Mouse (Mus musculus) embryonic facial prominence, embryonic 11.5 days (tissue): ENCODE results near the gene Abcg5. TPM values are rescaled to one million over a fixed set of nuclear protein-coding genes. Genes with fewer than 3 reads are reported as not detected.

Experiments used
- ATAC-seq: fragments of 200-750 bp; cut with Nextera tagmentation; replicated peaks from 2 replicates; pipeline ENCODE4 v1.8.0; 2017; ENCODE audit warnings: low read depth; ENCODE audit not compliant: insufficient number of reproducible peaks, low FRiP score, low TSS enrichment
- DNase-seq: peaks from one replicate; pipeline ENCODE4 v3.0.0-alpha.2; 2015; ENCODE audit warnings: low spot score
- H3K27ac ChIP-seq: fragments of 300-500 bp; sonication (generic); replicated peaks from 2 replicates; pipeline ENCODE4 v1.5.1; 2014; ENCODE audit warnings: mild to moderate bottlenecking, low read depth, low read length, control low read depth
- H3K27me3 ChIP-seq: fragments of 300-500 bp; sonication (generic); 2 replicates; pipeline ENCODE4 v1.6.1; 2014; ENCODE audit warnings: mild to moderate bottlenecking, low read length, moderate library complexity, mixed read lengths; ENCODE audit not compliant: control insufficient read depth, insufficient read depth
- H3K36me3 ChIP-seq: fragments of 300-500 bp; sonication (generic); replicated peaks from 2 replicates; pipeline ENCODE4 v1.6.1; 2014; ENCODE audit warnings: low read depth, mild to moderate bottlenecking, low read length, moderate library complexity, mixed read lengths; ENCODE audit not compliant: control insufficient read depth, insufficient read depth
- H3K4me1 ChIP-seq: fragments of 300-500 bp; sonication (generic); 2 replicates; pipeline ENCODE4 v1.6.1; 2014; ENCODE audit warnings: low read length, mixed read lengths; ENCODE audit not compliant: control insufficient read depth, insufficient read depth
- H3K4me2 ChIP-seq: fragments of 300-500 bp; sonication (generic); 2 replicates; pipeline ENCODE4 v1.6.1; 2014; ENCODE audit warnings: low read depth, mild to moderate bottlenecking, control low read depth, low read length, moderate library complexity
- H3K4me3 ChIP-seq: fragments of 300-500 bp; sonication (generic); 2 replicates; pipeline ENCODE4 v1.5.1; 2014; ENCODE audit warnings: low read depth, low read length, control low read depth
- H3K9ac ChIP-seq: fragments of 300-500 bp; sonication (generic); replicated peaks from 2 replicates; pipeline ENCODE4 v1.6.1; 2014; ENCODE audit warnings: mild to moderate bottlenecking, control low read depth, low read length
- H3K9me3 ChIP-seq: fragments of 300-500 bp; sonication (generic); replicated peaks from 2 replicates; pipeline ENCODE4 v1.6.1; 2016; ENCODE audit warnings: mild to moderate bottlenecking, low read length, inconsistent platforms, mixed read lengths; ENCODE audit not compliant: control insufficient read depth
- WGBS: fragments of 180-500 bp; shearing (Covaris S2); extraction: QIAGEN DNeasy Blood & Tissue Kit; methylation state at CpG from one replicate; pipeline ENCODE4 v1.1.7; 2014; 5-methylcytosine and 5-hydroxymethylcytosine counted together
- polyA plus RNA-seq: library from polyadenylated mRNA; unstranded; fragments of >200 nt; fragmentation: Nextera tagmentation; extraction: Ambion mirVana; gene quantifications from 2 replicates; pipeline ENCODE4 v1.2.1, GENCODE M21; 2014

Abcg5 gene
- polyA plus RNA-seq, 1 experiment from 2014 or later: 2.5 TPM

DNA sequence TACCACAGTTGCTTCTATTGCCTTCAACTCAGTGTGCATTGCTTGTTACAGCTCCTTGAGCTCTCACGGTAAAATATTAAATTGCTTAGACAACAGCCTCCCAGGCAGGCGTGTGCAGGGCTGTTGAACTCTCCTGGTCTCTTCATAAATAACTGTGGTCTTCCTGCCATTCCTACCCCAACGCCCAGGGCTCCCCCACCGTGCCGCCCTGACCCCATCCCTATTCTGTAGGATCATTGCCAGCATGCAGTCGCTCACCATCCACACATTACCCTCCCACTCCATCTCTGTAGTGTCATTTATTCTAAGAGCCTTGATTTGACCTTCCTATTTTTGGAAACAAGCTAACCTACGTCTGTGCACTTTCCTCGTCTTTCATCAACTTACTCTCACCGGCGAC is 17.8 kb downstream of the Abcg5 start:
- Histone ChIP-seq H3K4me2 (no peak overlapping the region), H3K9ac (no peak overlapping the region), H3K27me3 (no peaks in the 10 kb centered on the region), H3K27ac (no peak overlapping the region), H3K36me3 (no peaks in the 10 kb centered on the region), H3K4me3 (no peak overlapping the region), H3K4me1 (no peaks in the 10 kb centered on the region), H3K9me3 (no peaks in the 10 kb centered on the region)
- DNase-seq: no peak
- no peak for ATAC-seq
- 46% methylated on average over 10 of the region's 10 CpGs for WGBS

DNA sequence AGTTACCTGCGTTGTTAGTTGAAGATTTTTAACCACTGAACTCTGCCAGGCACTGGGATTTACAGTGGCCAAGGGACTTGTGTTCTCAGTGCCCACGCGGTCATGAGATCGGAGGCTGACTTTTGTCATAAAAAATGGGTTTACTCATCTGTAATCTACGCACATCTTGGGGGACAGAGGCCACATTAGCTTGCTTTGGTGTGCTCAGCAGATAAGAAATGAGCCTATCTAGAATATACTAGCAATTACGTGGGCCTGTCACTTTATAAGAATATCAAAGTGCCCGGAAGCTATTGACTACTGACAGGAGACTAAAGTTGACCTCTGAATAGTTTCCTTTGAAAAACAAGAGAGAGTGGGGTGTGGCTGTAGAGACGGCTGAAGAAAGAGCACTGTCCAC is 23.9 kb downstream of the Abcg5 start:
- no peaks in the 10 kb centered on the region for H3K36me3 ChIP-seq
- WGBS: 68% methylated on average over 8 of the region's 8 CpGs
- peaks cover 2% of the 10 kb centered on the region; the same call in 1 of the 2 replicates for H3K4me1 ChIP-seq
- no peaks in the 10 kb centered on the region for H3K9me3 ChIP-seq
- ATAC-seq (no peak), DNase-seq (no peak)
- H3K4me2 ChIP-seq: no peak overlapping the region
- H3K9ac ChIP-seq: no peak overlapping the region
- H3K4me3 ChIP-seq: no peak overlapping the region
- no peak overlapping the region for H3K27ac ChIP-seq
- H3K27me3 ChIP-seq: no peaks in the 10 kb centered on the region

DNA sequence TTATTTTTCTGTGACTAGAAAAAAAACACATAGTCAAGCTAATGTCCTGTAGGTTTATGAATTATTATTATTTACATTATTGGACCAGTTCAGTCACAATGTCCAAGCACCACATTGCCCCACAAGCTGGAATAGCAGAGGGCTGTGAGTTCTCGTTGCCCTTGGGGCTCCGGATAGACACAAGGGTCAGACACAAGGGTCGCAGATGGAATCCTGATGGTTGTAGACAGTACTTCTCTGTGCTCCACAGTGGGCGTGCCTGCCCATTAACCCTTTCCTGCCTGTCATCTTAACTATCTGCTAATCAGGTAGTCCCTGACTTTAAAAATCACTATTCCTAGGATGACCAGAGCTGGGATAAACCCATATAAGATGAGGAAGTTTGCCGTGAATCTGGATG is 24.6 kb downstream of the Abcg5 start:
- Histone ChIP-seq H3K27me3 (no peaks in the 10 kb centered on the region), H3K9me3 (no peaks in the 10 kb centered on the region), H3K4me1 (peaks cover 2% of the 10 kb centered on the region; the same call in 1 of the 2 replicates), H3K36me3 (no peaks in the 10 kb centered on the region), H3K9ac (no peak overlapping the region), H3K4me3 (no peak overlapping the region), H3K4me2 (no peak overlapping the region), H3K27ac (no peak overlapping the region)
- ATAC-seq: no peak
- WGBS: 30% methylated on average over 5 of the region's 5 CpGs
- peak; percentile 59 for DNase-seq

DNA sequence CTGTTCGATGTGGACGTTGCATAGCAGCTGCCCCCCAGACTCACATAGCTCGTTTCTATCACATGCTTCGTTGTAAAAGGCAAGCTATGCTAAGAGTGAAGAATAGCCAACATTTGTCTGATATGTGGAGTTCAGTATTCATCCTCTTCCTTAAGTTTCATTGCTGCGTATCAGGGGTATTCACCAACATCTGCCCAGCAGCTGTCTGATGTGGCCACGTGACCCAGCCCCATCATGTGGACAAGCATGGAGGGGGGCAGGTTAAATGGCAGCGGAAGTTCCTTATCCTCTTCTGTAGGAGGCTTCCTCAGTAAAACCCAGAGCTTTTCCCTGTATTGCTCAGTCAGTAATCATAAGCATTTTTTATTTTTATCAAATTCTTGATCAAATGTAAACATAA is 25.0 kb downstream of the Abcg5 start:
- WGBS: 44% methylated on average over 7 of the region's 7 CpGs
- H3K27me3 ChIP-seq: no peaks in the 10 kb centered on the region
- no peak overlapping the region for H3K9ac ChIP-seq
- ATAC-seq: no peak
- H3K4me1 ChIP-seq: peaks cover 2% of the 10 kb centered on the region; the same call in 1 of the 2 replicates
- DNase-seq: peak; percentile 60
- no peak overlapping the region for H3K4me2 ChIP-seq
- H3K27ac ChIP-seq: no peak overlapping the region
- no peaks in the 10 kb centered on the region for H3K36me3 ChIP-seq
- H3K4me3 ChIP-seq: no peak overlapping the region
- H3K9me3 ChIP-seq: no peaks in the 10 kb centered on the region

DNA sequence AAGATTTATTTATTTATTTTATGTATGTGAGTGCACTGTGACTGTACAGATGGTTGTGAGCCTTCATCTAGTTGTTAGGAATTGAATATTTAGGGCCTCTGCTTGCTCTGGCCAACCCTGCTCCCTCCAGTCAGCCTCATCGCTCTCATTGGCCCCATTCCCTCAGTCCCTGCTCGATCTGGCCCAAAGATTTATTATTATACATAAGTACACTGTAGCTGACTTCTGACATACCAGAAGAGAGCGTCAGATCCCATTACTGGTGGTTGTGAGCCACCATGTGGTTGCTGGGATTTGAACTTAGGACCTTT is 25.4 kb downstream of the Abcg5 start:
- Histone ChIP-seq H3K4me1 (peaks cover 2% of the 10 kb centered on the region; the same call in 1 of the 2 replicates), H3K9ac (no peak overlapping the region), H3K4me3 (no peak overlapping the region), H3K36me3 (no peaks in the 10 kb centered on the region), H3K9me3 (no peaks in the 10 kb centered on the region), H3K4me2 (no peak overlapping the region), H3K27ac (no peak overlapping the region), H3K27me3 (no peaks in the 10 kb centered on the region)
- 61% methylated on average over 3 of the region's 3 CpGs for WGBS
- ATAC-seq: no peak
- no peak for DNase-seq

DNA sequence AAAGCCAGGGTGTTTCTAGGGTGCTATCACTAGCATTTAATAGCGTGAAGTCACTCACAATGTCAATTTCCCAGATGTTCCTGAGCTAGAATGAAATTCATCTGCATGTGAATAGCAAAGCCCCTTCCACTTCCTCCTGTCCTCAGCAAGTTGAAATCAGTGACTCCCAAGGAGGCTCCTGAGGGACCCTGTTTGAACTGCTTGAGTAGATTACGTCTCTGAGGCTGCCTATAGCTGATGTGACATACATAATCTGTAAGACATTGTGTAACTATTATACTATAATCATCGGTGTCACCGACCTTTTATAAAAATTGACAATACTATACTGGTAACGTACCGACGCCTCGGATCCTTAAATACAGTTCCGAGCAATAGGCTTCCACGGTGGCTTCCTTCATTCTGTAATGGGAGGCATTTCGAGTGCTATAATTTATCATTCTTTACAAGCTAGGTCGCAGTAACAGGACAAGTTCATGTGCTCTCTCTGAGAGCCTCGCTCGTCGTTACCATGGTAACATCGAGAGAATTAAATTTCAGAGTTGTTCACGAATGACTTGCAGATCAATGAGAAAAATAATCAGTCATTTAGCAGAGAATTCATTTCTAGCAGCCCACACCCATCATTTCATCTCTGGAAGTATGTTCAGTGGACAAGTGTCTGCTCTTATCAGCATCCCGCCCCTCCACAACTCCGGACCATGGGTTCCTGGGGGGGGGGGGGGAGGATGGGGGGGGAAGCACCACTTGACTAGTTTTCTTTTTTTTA is 26.0 kb downstream of the Abcg5 start:
- Histone ChIP-seq H3K9ac (no peak overlapping the region), H3K36me3 (no peaks in the 10 kb centered on the region), H3K4me1 (peaks cover 2% of the 10 kb centered on the region; the same call in 1 of the 2 replicates), H3K4me3 (no peak overlapping the region), H3K9me3 (no peaks in the 10 kb centered on the region), H3K27ac (no peak overlapping the region), H3K27me3 (no peaks in the 10 kb centered on the region), H3K4me2 (no peak overlapping the region)
- ATAC-seq (no peak), DNase-seq (no peak)
- 73% methylated on average over 19 of the region's 19 CpGs for WGBS

DNA sequence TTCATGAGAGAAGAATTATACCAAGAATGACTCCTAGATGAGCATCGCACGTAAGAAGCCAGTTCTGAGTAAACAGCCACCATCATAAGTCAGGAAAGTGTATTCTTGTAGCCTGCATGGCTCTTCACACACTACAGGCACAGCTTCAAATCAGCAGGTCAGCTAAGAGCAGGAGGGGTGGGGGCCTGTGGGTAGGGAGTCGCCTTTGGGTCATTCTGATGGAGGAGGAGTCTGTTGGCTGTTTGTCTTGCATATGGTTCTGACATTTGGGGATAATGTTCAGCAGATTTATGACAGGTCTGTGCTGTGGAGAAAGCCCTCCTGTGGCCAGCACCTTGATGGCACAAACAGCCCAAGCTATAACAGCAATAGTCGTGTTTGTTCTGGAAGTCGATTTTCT is 26.6 kb downstream of the Abcg5 start:
- no peak overlapping the region for H3K4me2 ChIP-seq
- peaks cover 2% of the 10 kb centered on the region; the same call in 1 of the 2 replicates for H3K4me1 ChIP-seq
- no peak; the same call in 1 of the 2 replicates for ATAC-seq
- WGBS: 69% methylated on average over 5 of the region's 5 CpGs
- H3K4me3 ChIP-seq: no peak overlapping the region
- DNase-seq: no peak
- no peaks in the 10 kb centered on the region; the same call in 1 of the 2 replicates for H3K27me3 ChIP-seq
- no peak overlapping the region for H3K27ac ChIP-seq
- H3K36me3 ChIP-seq: no peaks in the 10 kb centered on the region
- H3K9me3 ChIP-seq: no peaks in the 10 kb centered on the region
- H3K9ac ChIP-seq: no peak overlapping the region

DNA sequence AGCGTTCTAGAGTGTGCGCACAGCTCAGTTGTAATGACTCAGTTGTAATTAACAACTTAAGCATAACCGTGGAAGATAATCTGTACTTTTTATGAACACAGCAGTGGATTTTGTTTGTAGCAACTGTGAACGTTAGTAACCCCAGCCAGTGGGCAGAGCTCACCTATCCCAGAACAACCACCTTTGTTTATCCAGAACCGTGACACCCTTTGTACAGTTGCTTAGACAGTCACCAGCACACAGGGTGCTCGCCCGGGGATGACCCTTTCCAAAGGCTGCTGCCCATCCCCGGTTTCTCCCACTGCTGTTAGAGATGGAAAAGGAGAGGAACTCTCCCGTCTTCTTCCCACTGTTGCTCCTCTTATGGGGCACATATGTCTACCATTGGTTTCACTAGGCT is 29.3 kb downstream of the Abcg5 start:
- H3K36me3 ChIP-seq: no peaks in the 10 kb centered on the region
- no peak overlapping the region for H3K27ac ChIP-seq
- DNase-seq (no peak), ATAC-seq (no peak)
- H3K27me3 ChIP-seq: no peaks in the 10 kb centered on the region; the same call in 1 of the 2 replicates
- H3K4me1 ChIP-seq: peaks cover 2% of the 10 kb centered on the region; the same call in 1 of the 2 replicates
- H3K9me3 ChIP-seq: no peaks in the 10 kb centered on the region
- H3K9ac ChIP-seq: no peak overlapping the region
- no peak overlapping the region for H3K4me3 ChIP-seq
- WGBS: 87% methylated on average over 9 of the region's 9 CpGs
- H3K4me2 ChIP-seq: no peak overlapping the region
